Mouse (Mus musculus): Measurements from ENCODE around the gene Pik3ap1. TPM values are rescaled to one million over a fixed set of nuclear protein-coding genes. Genes with fewer than 3 reads are reported as not detected.

The Pik3ap1 gene
- polyA plus RNA-seq, 1 experiment: 3.5 TPM

GRCm38 (mm10) chr19:41354287-41354951 is 30.5 kb downstream of the Pik3ap1 start:
- Histone ChIP-seq H3K4me3 (ENCODE audit: low read depth, low read length) (no peak overlapping the region), H3K27ac (ENCODE audit: insufficient read depth, low read depth, low read length) (no peak overlapping the region), H3K27me3 (ENCODE audit: control insufficient read depth, insufficient read depth, low read length) (no peaks in the 10 kb centered on the region), H3K4me1 (ENCODE audit: control insufficient read depth, insufficient read depth, insufficient read length, low read length) (no peaks in the 10 kb centered on the region), H3K36me3 (ENCODE audit: control insufficient read depth, insufficient read depth, low read length) (no peaks in the 10 kb centered on the region)
- WGBS: 76% methylated on average over 17 of the region's 17 CpGs
- TF ChIP-seq CTCF (IDR thresholded peaks at IDR 0.05; ENCODE audit: extremely low read depth, insufficient read length, insufficient replicate concordance, low read depth, low read length): no peak
- no peak for TF ChIP-seq POLR2A (IDR thresholded peaks at IDR 0.05; ENCODE audit: low read depth, low read length)

GRCm38 (mm10) chr19:41349624-41350023 is 35.3 kb downstream of the Pik3ap1 start:
- 84% methylated on average over 3 of the region's 3 CpGs for WGBS
- no peak overlapping the region for H3K4me3 ChIP-seq (ENCODE audit: low read depth, low read length)
- H3K27ac ChIP-seq (ENCODE audit: insufficient read depth, low read depth, low read length): no peak overlapping the region
- peaks cover 16% of the 10 kb centered on the region; the same call in 1 of the 2 replicates for H3K4me1 ChIP-seq (ENCODE audit: control insufficient read depth, insufficient read depth, insufficient read length, low read length)
- H3K36me3 ChIP-seq (ENCODE audit: control insufficient read depth, insufficient read depth, low read length): no peaks in the 10 kb centered on the region
- no peaks in the 10 kb centered on the region for H3K27me3 ChIP-seq (ENCODE audit: control insufficient read depth, insufficient read depth, low read length)
- TF ChIP-seq POLR2A (IDR thresholded peaks at IDR 0.05; ENCODE audit: low read depth, low read length): no peak
- TF ChIP-seq CTCF (IDR thresholded peaks at IDR 0.05; ENCODE audit: extremely low read depth, insufficient read length, insufficient replicate concordance, low read depth, low read length): no peak

GRCm38 (mm10) chr19:41348161-41348560 is 36.7 kb downstream of the Pik3ap1 start:
- H3K36me3 ChIP-seq (ENCODE audit: control insufficient read depth, insufficient read depth, low read length): no peaks in the 10 kb centered on the region
- H3K4me3 ChIP-seq (ENCODE audit: low read depth, low read length): no peak overlapping the region
- TF ChIP-seq POLR2A (IDR thresholded peaks at IDR 0.05; ENCODE audit: low read depth, low read length): no peak
- no peak for TF ChIP-seq CTCF (IDR thresholded peaks at IDR 0.05; ENCODE audit: extremely low read depth, insufficient read length, insufficient replicate concordance, low read depth, low read length)
- H3K4me1 ChIP-seq (ENCODE audit: control insufficient read depth, insufficient read depth, insufficient read length, low read length): peaks cover 19% of the 10 kb centered on the region; the same call in 1 of the 2 replicates
- WGBS: 95% methylated on average over 3 of the region's 3 CpGs
- H3K27ac ChIP-seq (ENCODE audit: insufficient read depth, low read depth, low read length): 0 out of 2 replicates have a peak overlapping the region, but pooled peaks have one; percentile 57
- no peaks in the 10 kb centered on the region for H3K27me3 ChIP-seq (ENCODE audit: control insufficient read depth, insufficient read depth, low read length)

DNA sequence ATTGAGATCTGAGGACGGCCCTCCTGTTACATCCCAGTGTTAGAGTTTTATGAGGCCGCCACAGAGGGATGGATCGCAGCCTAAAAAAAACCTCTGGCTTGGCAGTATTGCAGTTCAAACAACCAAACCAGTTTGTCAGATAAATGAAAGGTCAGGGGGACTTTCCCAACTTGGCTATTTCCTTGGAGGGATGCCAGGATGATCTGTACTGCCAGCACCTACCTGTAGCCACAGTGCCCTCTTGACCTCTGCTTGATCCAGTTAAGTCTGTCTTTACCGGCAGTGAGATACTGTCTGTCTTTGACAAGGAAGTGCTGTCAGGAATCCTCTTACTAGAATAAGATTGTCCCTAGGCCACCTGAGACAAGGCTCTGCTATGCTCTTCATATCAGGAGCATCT is 37.6 kb downstream of the Pik3ap1 start:
- Histone ChIP-seq H3K4me3 (ENCODE audit: low read depth, low read length) (no peak overlapping the region), H3K4me1 (ENCODE audit: control insufficient read depth, insufficient read depth, insufficient read length, low read length) (peaks cover 20% of the 10 kb centered on the region), H3K27me3 (ENCODE audit: control insufficient read depth, insufficient read depth, low read length) (no peaks in the 10 kb centered on the region), H3K36me3 (ENCODE audit: control insufficient read depth, insufficient read depth, low read length) (no peaks in the 10 kb centered on the region), H3K27ac (ENCODE audit: insufficient read depth, low read depth, low read length) (peak overlapping the region; percentile 57; the same call in 1 of the 2 replicates)
- WGBS: 25% methylated on average over 4 of the region's 4 CpGs
- TF ChIP-seq POLR2A (IDR thresholded peaks at IDR 0.05; ENCODE audit: low read depth, low read length) (no peak), CTCF (IDR thresholded peaks at IDR 0.05; ENCODE audit: extremely low read depth, insufficient read length, insufficient replicate concordance, low read depth, low read length) (no peak)

DNA sequence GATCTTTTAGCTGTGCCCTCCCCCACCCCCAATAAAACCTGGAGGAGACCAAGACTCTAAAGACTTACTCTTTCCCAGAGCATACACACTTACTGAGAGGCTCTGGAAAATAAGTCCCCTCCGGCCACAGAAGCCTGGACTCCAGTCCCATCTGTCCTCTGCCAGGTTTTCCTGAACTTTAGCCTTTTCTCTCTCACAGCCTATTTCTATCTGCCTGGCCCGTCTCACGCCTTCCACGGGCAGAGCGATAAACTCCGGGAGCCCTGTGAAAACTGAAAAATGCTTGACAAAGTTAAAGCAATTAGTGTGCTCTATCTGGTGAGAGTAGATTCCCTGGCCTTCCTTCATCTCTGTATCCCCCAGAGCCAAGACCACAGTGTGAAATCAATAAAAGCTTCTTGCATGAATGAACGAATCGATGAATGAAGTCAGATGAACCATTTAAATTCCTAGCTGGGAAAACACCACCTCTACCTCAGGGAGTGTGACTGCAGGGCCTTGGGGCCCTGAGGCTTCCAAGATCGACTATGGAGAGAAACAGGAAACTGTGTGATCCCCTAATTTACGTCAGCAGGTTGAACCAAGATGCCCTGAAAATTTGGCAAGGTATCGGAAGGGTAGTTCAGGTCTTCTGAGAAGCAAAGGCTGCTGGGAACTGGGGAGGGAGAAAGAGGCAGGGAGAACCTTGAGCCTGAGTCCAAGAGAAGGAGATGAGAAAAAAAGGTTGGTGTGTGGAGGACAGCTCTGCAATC is 38.6 kb downstream of the Pik3ap1 start:
- peaks cover 21% of the 10 kb centered on the region for H3K4me1 ChIP-seq (ENCODE audit: control insufficient read depth, insufficient read depth, insufficient read length, low read length)
- 32% methylated on average over 11 of the region's 11 CpGs for WGBS
- no peaks in the 10 kb centered on the region for H3K27me3 ChIP-seq (ENCODE audit: control insufficient read depth, insufficient read depth, low read length)
- no peak overlapping the region for H3K4me3 ChIP-seq (ENCODE audit: low read depth, low read length)
- peak overlapping the region; percentile 90 for H3K27ac ChIP-seq (ENCODE audit: insufficient read depth, low read depth, low read length)
- no peak for TF ChIP-seq CTCF (IDR thresholded peaks at IDR 0.05; ENCODE audit: extremely low read depth, insufficient read length, insufficient replicate concordance, low read depth, low read length)
- no peak for TF ChIP-seq POLR2A (IDR thresholded peaks at IDR 0.05; ENCODE audit: low read depth, low read length)
- H3K36me3 ChIP-seq (ENCODE audit: control insufficient read depth, insufficient read depth, low read length): no peaks in the 10 kb centered on the region

DNA sequence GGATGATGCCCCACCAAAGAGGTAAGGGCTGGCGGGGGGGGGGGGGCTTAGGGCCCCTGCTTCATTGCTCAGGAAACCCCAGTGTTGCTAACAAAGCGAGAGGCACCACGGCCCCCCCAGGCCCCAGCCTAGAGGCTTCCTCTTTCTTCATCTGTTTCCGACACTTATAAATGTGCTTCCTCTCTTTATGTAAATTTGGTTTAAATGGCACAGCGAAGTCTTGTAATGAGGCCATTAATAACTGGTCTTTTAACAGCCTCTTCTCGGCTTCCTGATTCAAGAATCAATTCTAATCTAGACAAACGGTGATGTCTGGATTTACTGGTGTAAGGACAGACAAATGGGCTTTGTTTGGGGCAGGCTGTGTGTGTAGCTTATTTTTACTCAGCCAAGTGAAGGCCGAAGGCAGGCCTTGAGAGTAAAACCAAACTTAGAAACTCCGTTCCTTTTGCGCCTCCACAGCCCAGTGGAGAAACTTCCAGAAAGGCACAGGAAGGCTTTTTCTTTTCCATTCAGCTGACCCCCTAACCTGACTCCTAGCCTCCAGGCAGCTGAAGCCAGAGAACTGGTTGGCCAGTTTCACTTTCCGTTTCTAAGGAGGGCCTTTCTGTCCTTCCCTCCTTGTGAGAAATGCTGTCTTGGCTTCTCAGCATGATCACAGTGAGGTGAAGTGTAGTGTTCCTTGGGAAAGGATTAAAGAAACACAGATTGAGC is 39.7 kb downstream of the Pik3ap1 start:
- Histone ChIP-seq H3K27me3 (ENCODE audit: control insufficient read depth, insufficient read depth, low read length) (no peaks in the 10 kb centered on the region), H3K4me3 (ENCODE audit: low read depth, low read length) (peak overlapping the region; percentile 9; the same call in 1 of the 2 replicates), H3K4me1 (ENCODE audit: control insufficient read depth, insufficient read depth, insufficient read length, low read length) (peaks cover 21% of the 10 kb centered on the region), H3K36me3 (ENCODE audit: control insufficient read depth, insufficient read depth, low read length) (no peaks in the 10 kb centered on the region), H3K27ac (ENCODE audit: insufficient read depth, low read depth, low read length) (peak overlapping the region; percentile 90)
- 24% methylated on average over 11 of the region's 11 CpGs for WGBS
- TF ChIP-seq CTCF (IDR thresholded peaks at IDR 0.05; ENCODE audit: extremely low read depth, insufficient read length, insufficient replicate concordance, low read depth, low read length) (no peak), POLR2A (IDR thresholded peaks at IDR 0.05; ENCODE audit: low read depth, low read length) (no peak)

GRCm38 (mm10) chr19:41344666-41345027 is 40.3 kb downstream of the Pik3ap1 start:
- 79% methylated on average over 8 of the region's 8 CpGs for WGBS
- Histone ChIP-seq H3K36me3 (ENCODE audit: control insufficient read depth, insufficient read depth, low read length) (no peaks in the 10 kb centered on the region), H3K27ac (ENCODE audit: insufficient read depth, low read depth, low read length) (peak overlapping the region; percentile 56), H3K4me3 (ENCODE audit: low read depth, low read length) (no peak overlapping the region), H3K27me3 (ENCODE audit: control insufficient read depth, insufficient read depth, low read length) (no peaks in the 10 kb centered on the region), H3K4me1 (ENCODE audit: control insufficient read depth, insufficient read depth, insufficient read length, low read length) (peaks cover 21% of the 10 kb centered on the region)
- TF ChIP-seq CTCF (IDR thresholded peaks at IDR 0.05; ENCODE audit: extremely low read depth, insufficient read length, insufficient replicate concordance, low read depth, low read length) (no peak), POLR2A (IDR thresholded peaks at IDR 0.05; ENCODE audit: low read depth, low read length) (no peak)

Data from small intestine, adult 2 months (tissue).